Mouse (Mus musculus): Measurements from ENCODE around the gene Engase.

DNA sequence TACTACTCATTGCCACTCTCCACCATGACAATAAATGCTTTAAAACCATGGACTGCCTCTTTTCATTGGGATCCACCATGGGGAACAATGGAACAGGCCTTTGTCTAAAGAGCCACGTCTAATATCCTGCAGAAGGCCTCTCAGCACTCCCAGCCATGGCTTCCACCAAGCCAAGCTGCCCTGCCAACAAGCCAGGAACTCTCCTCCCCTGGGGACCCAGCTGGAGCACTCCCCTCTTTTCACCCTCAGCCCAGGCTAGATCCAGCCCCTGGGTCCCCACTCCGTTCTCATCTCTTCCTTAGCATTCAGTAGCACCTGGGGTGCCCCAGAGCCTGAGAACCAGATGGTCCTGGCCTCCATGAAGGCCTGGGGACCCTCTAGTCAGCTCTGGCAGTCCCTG is 23.7 kb upstream of the Engase start:
- TF ChIP-seq CTCF (IDR thresholded peaks at IDR 0.05) (no peak), EP300 (IDR thresholded peaks at IDR 0.05; ENCODE audit: insufficient read depth, low read depth, low read length) (no peak), POLR2A (IDR thresholded peaks at IDR 0.05; ENCODE audit: insufficient read depth, low read depth, low read length) (no peak)

Data from heart, adult 2 months (tissue).